Mouse (Mus musculus): ENCODE data around the gene Qrich2.
"Not testable (repeated sequence)": the region's sequence is repeated elsewhere in the genome, so short reads cannot be mapped to it uniquely, and the experiment has no call there.

Qrich2 gene

GRCm38 (mm10) chr11:116488693-116489375 lies 22.8 kb upstream of the Qrich2 start:
- DNase-seq (ENCODE audit: low spot score) = no peak

DNA sequence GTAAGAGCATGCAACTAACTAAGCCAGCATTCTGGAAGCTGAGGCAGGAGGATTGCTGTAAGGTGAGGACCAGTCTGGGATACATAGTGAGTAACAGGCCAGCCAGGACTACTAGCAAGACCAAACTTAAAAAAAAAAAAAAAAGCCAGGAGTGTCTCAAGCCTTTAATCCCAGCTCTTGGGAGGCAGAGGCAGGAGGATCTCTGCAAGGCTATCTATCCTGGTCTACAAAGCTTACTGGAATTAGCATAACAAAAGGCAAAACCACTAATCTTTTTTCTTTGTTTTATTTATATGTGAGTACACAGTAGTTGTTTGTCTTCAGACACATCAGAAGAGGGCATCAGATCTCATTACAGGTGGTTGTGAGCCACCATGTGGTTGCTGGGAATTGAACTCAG lies 22.2 kb upstream of the Qrich2 start:
- no peak for DNase-seq (ENCODE audit: low spot score)

GRCm38 (mm10) chr11:116484261-116484660 lies 18.2 kb upstream of the Qrich2 start:
- DNase-seq (ENCODE audit: low spot score) = no peak

GRCm38 (mm10) chr11:116481776-116482175 lies 15.7 kb upstream of the Qrich2 start:
- DNase-seq (ENCODE audit: low spot score) = no peak

DNA sequence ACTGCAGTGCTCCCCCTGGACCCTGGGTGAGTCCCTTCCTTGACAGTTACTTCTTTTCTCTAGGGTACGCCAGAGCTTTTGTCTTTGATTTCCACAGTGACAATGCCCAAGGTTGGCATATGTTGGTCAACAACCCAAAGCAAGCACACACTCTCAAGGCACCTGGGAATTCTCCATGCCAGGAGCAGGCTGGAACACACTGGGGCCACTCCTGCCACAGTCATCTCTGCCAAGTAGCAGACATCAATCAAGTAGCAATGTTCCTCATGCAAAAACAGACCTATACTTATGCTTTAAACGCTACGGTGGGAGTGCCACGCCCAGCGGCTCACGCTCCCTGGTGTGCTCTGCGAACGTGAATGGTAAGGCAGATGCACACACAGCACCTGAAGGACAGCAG lies 14.9 kb upstream of the Qrich2 start:
- no peak for DNase-seq (ENCODE audit: low spot score)

DNA sequence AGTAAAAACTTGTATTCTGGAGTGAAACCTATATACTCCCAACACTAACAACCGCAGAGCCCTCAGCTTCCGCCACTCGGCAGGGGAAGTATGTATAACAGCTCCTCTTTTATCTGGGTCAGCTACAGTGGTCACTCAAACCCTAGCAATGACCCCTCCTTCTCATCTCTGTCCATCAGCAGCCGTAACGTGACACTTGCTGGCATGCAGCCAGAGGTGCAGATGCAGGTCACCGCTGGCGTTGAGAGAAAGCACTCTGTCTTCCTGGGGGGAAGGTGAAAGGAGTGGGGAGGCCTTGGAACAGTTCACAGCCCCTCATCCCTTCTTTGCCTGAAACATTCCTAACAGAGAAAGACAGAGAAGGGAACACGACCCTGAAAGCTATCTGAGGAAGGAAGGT lies 13.8 kb upstream of the Qrich2 start:
- DNase-seq (ENCODE audit: low spot score) = no peak

- DNase-seq (ENCODE audit: low spot score) = no peak
Measured at GRCm38 (mm10) chr11:116478978-116479377, 12.9 kb upstream of the Qrich2 start.

- no peak for DNase-seq (ENCODE audit: low spot score)
Measured at GRCm38 (mm10) chr11:116477160-116477759, 11.2 kb upstream of the Qrich2 start.

- no peak for DNase-seq (ENCODE audit: low spot score)
Measured at GRCm38 (mm10) chr11:116476696-116477095, 10.7 kb upstream of the Qrich2 start.

DNA sequence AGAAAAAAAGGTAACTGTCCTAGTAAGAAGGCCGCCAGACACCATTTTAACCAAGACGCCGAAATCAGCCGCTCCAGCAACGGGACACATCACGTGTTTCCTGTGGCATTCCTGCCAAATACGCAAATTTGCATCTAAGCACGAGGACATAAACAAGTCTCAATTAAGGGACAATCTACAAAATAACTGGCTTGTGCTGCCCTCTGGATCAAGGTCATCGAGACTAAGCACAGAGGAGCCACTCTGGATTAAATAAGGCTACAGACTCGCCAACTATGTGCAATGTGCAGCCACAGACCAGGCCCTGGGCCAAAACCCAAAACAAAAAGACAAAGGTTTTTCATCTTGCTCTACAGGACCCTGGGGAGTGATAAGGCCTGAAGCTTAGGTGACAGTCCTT lies 10.0 kb upstream of the Qrich2 start:
- DNase-seq (ENCODE audit: low spot score) = no peak

GRCm38 (mm10) chr11:116472275-116472674 lies 6.2 kb upstream of the Qrich2 start:
- DNase-seq (ENCODE audit: low spot score) = peak; percentile 24

DNA sequence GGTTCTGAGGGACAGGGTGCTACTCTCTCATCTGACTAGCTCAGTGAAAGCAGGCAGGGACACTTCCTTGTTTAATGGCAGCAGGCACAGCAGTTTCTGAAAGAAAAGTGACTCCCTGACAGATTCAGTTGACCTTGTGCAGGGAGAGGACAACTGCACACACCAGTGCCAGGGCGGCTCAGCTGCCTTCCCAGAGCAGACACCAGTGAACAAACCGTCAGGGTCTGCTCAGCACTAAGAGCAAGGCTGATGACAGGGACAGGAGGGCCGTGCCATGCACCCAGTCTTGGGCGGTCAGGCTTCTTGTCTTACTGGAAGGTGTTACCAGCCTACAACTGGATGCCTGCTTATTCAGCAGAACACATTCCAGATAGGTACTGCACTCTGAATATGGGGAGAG lies 4.9 kb upstream of the Qrich2 start:
- DNase-seq (ENCODE audit: low spot score) = no peak

DNA sequence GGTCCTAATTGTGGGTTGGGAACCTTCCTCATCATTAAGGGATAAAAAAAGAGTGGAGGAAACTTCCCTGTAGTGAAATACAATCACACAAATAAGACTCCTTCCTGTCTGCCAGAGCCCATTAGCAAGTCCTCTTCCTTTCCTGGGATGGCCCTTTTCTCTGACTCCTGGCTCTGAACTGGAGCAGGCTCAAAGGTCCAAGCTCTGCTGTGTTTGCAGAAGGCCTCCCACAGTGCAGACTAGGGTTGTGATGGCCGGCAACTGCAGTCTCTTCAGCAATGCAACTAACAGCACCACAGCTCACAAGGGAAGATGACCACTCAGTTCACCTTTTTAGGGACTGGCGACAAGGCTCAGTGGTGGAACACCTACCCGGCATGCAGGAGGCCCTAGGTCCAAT lies 4.2 kb upstream of the Qrich2 start:
- no peak for DNase-seq (ENCODE audit: low spot score)

DNA sequence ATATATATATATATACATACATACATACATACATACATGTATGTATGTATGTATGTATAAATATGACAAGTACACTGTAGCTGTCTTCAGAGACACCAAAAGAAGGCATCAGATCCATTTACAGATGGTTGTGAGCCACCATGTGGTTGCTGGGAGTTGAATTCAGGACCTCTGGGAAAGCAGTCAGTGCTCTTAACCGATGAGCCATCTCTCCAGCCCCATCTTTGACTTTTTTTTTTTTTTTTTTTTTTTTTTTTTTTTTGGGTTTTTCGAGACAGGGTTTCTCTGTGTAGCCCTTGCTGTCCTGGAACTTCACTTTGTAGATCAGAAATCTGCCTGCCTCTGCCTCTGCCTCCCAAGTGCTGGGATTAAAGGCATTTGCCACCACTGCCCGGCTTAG lies 2.3 kb upstream of the Qrich2 start:
- DNase-seq (ENCODE audit: low spot score) = not testable (repeated sequence)

DNA sequence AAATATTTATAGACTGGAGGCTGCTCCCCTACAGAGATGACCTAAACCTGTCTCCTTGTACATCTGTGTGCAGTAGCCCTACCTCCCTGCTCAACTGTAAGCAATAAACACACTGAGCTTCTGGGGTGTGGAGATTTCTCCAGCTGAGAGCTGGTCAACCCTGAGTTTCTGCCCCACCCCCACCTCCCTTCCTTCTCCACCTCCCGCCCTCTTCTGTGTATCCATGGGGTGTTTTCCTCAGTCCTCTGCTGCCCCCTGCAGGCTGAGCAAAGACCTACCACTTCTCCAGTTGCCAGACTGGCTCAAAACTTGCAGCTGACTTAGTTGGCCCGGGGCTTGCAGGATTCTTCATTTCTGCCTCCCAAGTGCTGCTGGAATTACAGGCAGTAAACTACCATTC lies 2.2 kb downstream of the Qrich2 start:
- DNase-seq (ENCODE audit: low spot score) = peak; percentile 84

GRCm38 (mm10) chr11:116463338-116463737 lies 2.7 kb downstream of the Qrich2 start:
- no peak for DNase-seq (ENCODE audit: low spot score)

DNA sequence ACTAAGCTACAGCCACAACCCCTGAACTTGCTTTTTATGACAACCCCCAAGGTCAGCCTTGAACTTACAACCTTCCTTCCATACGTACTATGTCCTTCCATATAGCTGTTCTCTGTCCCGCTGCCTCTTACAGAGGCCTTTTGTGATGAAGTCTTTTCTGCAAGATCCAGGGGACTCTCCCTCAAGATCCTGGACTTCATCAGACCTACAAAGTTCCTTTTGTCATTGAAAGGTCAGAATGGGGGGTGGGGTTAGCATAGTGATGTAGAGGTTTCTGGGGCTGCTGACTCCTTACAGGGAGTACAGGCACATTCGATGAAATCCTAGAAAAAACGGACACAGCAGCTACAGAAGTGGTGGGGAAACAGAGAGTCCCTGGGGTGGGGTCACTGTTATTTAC lies 6.3 kb downstream of the Qrich2 start:
- no peak for DNase-seq (ENCODE audit: low spot score)

DNA sequence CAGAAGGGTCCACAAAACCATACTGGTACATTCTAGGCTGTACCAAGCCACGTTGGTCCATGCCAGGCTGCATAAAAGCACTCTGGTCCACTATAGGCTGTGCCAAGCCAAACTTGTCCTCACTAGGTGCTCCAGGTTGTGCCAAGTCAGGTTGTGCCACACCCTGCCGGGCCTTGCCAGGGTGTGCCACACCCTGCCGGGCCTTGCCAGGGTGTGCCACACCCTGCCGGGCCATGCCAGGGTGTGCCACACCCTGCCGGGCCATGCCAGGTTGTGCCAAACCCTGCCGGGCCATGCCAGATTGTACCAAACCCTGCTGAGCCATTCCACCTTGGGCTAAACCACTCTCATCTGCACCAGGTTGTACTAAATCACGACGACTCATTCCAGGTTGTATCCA lies 9.8 kb downstream of the Qrich2 start:
- DNase-seq (ENCODE audit: low spot score) = no peak

- no peak for DNase-seq (ENCODE audit: low spot score)
Measured at GRCm38 (mm10) chr11:116453889-116454288, 12.2 kb downstream of the Qrich2 start.

- DNase-seq (ENCODE audit: low spot score) = no peak
Measured at GRCm38 (mm10) chr11:116449341-116449740, 16.7 kb downstream of the Qrich2 start.

DNA sequence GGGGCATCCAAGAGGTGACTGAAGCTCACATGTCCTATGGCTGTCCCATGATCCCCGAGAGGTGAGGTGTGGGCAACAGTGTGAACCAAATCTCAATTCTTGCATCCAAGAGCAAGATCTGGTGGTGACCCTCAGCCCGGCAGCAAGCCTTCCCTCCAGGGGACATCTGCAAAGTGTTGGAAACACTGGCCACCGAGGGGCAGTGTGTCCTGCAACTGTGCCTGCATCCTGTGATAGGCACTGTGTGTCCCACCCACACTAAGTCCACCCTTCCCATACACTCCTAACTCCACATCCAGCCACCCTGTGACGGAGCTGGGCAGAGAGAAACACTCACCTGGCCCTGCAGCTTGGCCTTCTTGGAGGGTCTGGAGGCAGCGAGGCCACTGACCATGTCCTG lies 18.2 kb downstream of the Qrich2 start:
- no peak for DNase-seq (ENCODE audit: low spot score)

- no peak for DNase-seq (ENCODE audit: low spot score)
Measured at GRCm38 (mm10) chr11:116446308-116446887, 19.6 kb downstream of the Qrich2 start.

- peak; percentile 93 for DNase-seq (ENCODE audit: low spot score)
Measured at GRCm38 (mm10) chr11:116445596-116446307, 20.3 kb downstream of the Qrich2 start.

Data from lung, postnatal 25 days (tissue).